Mouse (Mus musculus): ENCODE results near the gene Ncoa5.

The Ncoa5 gene

GRCm38 (mm10) chr2:165034131-165035057 lies at the start of gene Ncoa5:
Ncoa5 (minus strand) TSS chr2:165034867.
- peak; percentile 98 to 99 for DNase-seq (ENCODE audit: inconsistent age in 2 of 2, low spot score in 1 of 2)

DNA sequence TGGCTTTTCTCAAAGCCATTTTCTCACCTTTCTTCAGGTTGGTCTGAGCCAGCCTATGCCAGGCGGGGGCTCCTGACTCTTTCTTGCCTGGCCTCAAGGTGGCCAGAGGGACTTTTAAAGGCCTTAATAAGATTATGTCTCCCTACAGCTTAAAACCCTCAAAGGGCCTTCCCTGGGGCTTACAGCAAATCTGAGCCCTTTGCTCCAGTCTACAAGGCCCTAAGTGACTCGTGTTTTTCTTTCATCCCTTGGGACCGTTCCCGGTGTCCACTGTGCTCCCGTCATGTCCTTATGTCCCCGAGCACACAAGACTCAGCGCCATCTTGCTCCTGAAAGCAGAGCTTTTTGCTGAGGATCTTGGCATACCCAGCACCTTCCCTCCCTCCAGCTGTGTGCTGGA lies 46.6 kb upstream of the Ncoa5 start:
- no peak for DNase-seq (ENCODE audit: inconsistent age in 2 of 2, low spot score in 1 of 2)

DNA sequence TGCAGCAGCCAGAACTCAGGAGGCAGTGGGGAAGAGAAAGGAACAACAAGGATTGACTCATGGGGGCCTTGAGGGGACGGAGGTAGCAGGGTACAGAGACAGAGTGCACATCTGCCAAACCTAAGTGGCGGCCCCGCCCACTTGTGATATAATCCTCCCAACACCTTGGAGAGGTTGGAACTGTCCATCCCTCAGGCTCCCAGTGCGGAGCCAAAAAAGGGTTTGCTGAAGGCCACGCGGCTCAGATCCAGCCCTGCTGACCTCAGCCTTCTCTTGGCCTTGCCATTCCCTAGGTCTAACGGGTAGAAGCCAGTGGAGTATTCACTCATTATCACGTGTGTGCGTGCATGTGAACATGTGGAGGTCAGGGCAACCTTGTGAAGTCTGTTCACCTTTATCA lies 46.0 kb upstream of the Ncoa5 start:
- DNase-seq (ENCODE audit: inconsistent age in 2 of 2, low spot score in 1 of 2), result peak; percentile 70 to 83

DNA sequence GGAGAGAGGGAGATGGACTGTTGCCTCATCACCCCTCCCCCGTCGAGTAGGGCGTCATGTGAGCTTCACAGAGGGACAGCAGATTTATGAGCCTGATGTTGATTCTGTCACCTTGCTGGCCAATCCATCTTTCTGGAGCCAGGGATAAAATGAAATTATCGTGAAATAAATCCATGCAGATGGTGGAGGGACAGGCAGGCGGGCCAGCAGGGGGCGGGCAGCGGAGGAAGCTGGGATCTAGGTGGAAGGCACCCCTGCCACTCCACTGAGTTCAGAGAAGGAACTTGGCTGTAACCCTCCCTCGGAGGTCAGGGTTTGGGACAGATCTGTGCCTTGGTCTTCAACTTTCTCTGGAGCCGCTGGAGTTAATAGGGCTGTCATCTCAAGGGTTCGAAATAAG lies 43.9 kb upstream of the Ncoa5 start:
- DNase-seq (ENCODE audit: inconsistent age in 2 of 2, low spot score in 1 of 2), result peak in 1 of 2 experiments; percentile 61

- DNase-seq (ENCODE audit: inconsistent age in 2 of 2, low spot score in 1 of 2), result no peak
These were observed 43.4 kb upstream of the Ncoa5 start for GRCm38 (mm10) chr2:165078045-165078444.

GRCm38 (mm10) chr2:165077055-165077454 lies 42.4 kb upstream of the Ncoa5 start:
- DNase-seq (ENCODE audit: inconsistent age in 2 of 2, low spot score in 1 of 2), result peak in 1 of 2 experiments; percentile 23

DNA sequence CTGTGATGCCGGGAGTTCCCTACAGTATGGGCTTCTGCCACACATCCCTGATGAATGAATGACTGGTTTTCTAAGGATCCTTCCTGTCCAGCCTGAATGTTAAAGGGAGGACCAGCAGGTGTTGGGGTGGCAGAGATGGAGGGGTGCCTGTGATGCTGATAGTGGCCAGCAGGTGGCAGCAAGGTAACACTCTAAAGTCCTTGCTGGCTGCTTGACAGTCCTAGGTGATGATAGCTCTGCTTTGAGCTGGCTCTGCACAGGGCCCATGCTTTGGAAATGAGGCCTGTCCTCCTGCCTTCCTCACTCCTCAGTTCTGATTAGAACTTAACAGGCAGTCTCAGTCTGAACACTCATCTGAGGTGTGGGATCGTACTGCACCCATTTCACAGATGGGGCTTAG lies 40.3 kb upstream of the Ncoa5 start:
- DNase-seq (ENCODE audit: inconsistent age in 2 of 2, low spot score in 1 of 2), result peak; percentile 81 to 94

GRCm38 (mm10) chr2:165074081-165074884 lies 39.6 kb upstream of the Ncoa5 start:
- no peak for DNase-seq (ENCODE audit: inconsistent age in 2 of 2, low spot score in 1 of 2)

DNA sequence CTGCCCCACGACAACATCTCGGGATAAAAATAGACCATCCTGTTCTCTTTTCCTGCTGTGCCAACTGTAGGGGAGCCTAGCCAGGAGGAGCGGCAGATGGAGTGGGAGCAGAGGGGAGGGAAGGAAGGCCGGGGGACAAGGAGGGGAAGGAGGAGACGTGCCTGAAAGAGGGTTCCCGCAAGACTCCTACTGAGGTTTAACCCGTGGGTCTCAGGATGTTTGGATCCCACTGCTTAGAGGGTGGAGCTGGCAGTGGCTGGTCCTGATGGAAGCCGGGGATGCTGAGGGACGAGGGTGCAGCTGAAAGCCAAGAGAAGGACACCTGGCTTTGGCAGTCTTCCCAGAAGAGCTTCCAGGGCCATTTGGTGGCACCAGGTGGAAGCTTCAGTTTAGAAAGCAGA lies 38.7 kb upstream of the Ncoa5 start:
- DNase-seq (ENCODE audit: inconsistent age in 2 of 2, low spot score in 1 of 2), result no peak

DNA sequence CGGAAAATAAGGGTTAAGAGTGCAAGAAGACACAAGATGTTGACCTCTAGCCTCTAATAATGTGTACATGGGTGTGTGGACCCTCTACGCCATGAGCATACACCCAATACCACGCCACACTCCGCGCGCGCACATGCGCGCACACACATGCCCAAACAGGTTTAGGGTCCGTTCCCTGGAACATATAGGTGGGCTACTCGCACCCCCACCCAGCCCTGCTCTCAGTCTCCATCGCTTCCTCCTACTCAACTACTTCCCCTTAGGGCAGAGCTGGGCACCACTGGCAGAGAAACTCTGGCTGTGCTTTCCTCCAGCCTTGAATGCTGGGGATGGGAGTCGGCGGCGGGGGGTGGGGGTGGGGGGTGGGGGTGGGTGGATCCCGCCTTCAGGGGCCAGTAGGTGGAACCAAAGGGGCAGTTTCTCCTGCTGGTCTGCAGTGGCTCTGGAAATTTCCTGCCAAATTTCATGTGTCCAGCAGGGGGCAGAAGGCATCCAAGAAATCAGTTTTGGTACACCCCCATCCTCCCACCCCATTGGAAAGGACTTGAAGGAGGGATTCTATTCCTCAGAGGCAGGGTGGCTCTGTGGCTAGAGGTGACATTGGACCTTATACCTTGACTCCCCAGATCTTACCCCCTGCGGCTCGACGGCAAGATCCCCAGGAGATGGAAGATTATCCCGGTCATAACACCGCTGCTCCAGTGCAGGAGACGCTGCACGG lies 35.6 kb upstream of the Ncoa5 start:
- DNase-seq (ENCODE audit: inconsistent age in 2 of 2, low spot score in 1 of 2), result peak; percentile 55 to 84

GRCm38 (mm10) chr2:165068806-165069205 lies 34.1 kb upstream of the Ncoa5 start:
- no peak for DNase-seq (ENCODE audit: inconsistent age in 2 of 2, low spot score in 1 of 2)

GRCm38 (mm10) chr2:165064489-165064888 lies 29.8 kb upstream of the Ncoa5 start:
- DNase-seq (ENCODE audit: inconsistent age in 2 of 2, low spot score in 1 of 2), result no peak

DNA sequence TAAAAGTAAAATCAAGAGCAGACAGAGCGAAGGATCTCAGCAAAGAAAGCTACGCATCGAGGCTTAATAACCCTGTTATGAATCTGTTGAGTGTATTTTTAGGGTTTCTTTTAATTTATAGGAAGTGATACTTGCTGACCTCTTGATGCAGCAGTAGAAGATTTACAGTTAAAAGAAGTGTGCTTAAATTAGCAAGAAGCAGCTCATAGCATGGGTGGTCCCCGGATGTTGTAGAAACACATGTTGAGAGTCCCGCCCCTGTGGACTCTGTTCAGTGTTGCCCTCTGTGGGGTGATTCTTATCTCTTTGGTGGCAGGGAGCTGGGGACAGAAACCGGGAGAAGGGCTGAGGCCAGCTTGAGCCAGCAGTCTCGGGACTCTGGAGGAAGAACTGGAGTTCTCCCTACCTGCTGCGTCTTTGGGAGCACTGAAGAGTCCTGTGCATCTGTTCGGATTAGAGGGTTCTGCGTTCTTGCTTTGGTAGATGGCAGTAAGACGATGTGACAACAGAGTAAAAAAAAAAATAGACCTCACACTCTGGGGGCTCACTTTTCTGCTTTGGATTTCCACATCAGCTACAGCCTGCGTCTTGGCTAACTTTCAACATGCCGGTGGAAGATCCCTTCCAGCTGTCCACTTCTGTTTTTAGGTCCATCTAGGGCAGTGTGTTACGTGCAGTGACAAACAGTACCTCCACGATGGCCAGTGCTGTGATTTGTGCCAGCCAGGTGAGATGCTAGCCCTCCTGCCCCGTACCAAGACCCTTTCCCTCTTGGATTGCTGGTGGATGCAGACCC lies 27.2 kb upstream of the Ncoa5 start:
- no peak for DNase-seq (ENCODE audit: inconsistent age in 2 of 2, low spot score in 1 of 2)

- no peak for DNase-seq (ENCODE audit: inconsistent age in 2 of 2, low spot score in 1 of 2)
These were observed 25.3 kb upstream of the Ncoa5 start for GRCm38 (mm10) chr2:165059961-165060360.

GRCm38 (mm10) chr2:165056377-165057085 lies 21.9 kb upstream of the Ncoa5 start:
- DNase-seq (ENCODE audit: inconsistent age in 2 of 2, low spot score in 1 of 2), result no peak

DNA sequence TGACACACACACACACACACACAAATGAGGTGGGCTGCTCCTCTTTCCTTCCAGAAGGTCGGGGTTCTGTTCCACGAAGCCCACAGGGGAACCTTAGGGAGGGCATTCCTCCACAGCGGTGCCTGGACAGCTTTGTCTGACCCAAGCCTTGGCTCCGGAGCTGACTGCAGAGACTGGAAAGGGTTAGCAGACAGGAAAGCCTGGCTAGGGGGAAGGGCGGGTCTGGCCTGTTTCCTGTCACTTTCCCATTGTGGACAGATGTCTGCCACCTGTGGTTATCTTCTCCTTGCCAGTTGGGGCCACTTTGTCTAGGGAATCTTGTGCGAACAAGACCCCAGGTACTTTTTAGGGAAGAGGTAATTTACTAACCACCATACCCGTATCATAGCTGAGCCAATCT lies 21.2 kb upstream of the Ncoa5 start:
- peak in 1 of 2 experiments; percentile 43 for DNase-seq (ENCODE audit: inconsistent age in 2 of 2, low spot score in 1 of 2)

DNA sequence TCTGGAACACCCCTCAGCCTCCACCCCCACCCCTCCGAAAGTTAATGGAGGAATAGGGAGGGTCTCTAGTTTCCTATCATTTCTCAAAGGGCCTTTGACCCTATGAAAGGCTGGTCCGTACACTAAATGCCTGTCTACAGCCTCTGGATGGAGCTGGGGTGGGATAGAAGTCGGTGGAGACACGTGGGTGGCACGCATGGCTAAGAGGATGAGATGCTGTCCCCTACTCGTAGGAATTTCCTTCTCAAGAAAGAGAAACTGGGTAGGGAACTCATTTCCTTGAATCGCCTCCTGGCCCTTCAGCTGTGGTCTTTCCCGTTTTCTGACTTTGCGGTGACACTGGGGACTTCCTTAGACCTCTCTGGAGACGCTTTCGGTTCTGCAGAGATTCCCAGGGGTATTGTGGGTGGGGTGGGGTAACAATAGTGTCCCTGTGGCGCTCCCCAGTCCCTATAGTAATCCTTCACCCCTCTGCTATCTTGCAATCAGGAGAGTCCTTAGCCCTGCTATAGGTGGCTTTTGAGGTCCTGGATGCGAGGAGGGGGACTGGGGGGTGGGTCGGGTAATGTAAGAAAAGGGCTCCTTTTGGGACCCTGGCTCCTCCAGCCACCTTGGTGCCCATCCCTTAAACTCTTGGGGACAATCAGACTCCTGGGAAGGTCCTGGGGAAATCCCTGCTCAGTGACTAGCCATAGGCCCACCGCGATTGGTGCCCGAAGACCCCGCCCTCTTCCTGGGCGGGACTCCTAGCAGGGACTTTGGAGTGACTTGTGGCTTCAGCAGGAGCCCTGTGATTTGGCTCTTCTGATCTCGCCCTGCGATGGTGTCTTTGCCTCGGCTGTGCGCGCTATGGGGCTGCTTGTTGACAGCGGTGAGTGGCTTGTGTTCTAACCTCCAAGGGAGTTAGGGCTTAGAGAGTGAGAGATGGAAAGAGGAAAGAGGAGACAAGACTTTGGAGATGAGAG lies 20.5 kb upstream of the Ncoa5 start, which contains the start of gene Cd40:
TSS of gene Cd40 (plus strand) at position 740 of the 965 bp plus-strand sequence.
- DNase-seq (ENCODE audit: inconsistent age in 2 of 2, low spot score in 1 of 2), result peak; percentile 73 to 85

- no peak for DNase-seq (ENCODE audit: inconsistent age in 2 of 2, low spot score in 1 of 2)
These were observed 16.9 kb upstream of the Ncoa5 start for GRCm38 (mm10) chr2:165051566-165051965.

Measured in adrenal gland, adult (tissue).